Mouse (Mus musculus) kidney, embryonic 16.5 days (tissue): Measurements from ENCODE around the gene Scfd2. TPM values are rescaled to one million over a fixed set of nuclear protein-coding genes. Genes with fewer than 3 reads are reported as not detected.

Experiments used
- ATAC-seq: fragments of 200-750 bp; cut with Nextera tagmentation; 2 replicates; pipeline ENCODE4 v1.8.0; 2017; ENCODE audit warnings: moderate TSS enrichment; ENCODE audit not compliant: low FRiP score, low TSS enrichment
- H3K27ac ChIP-seq: fragments of 300-500 bp; sonication (generic); 2 replicates; pipeline ENCODE4 v1.5.1; 2014; ENCODE audit warnings: low read length
- H3K27me3 ChIP-seq: fragments of 300-500 bp; sonication (generic); 2 replicates; pipeline ENCODE4 v1.6.1; 2014; ENCODE audit warnings: low read length, control low read depth, mixed read lengths; ENCODE audit not compliant: insufficient read depth
- H3K36me3 ChIP-seq: fragments of 300-500 bp; sonication (generic); 2 replicates; pipeline ENCODE4 v1.6.1; 2014; ENCODE audit warnings: low read length, control low read depth, mixed read lengths; ENCODE audit not compliant: insufficient read depth
- H3K4me1 ChIP-seq: fragments of 300-500 bp; sonication (generic); 2 replicates; pipeline ENCODE4 v1.6.1; 2014; ENCODE audit warnings: low read length, control low read depth, mixed read lengths; ENCODE audit not compliant: insufficient read depth
- H3K4me2 ChIP-seq: fragments of 300-500 bp; sonication (generic); replicated peaks from 2 replicates; pipeline ENCODE4 v1.6.1; 2014; ENCODE audit warnings: low read depth, low read length
- H3K4me3 ChIP-seq: fragments of 300-500 bp; sonication (generic); 2 replicates; pipeline ENCODE4 v1.5.1; 2014; ENCODE audit warnings: mild to moderate bottlenecking, low read length
- H3K9ac ChIP-seq: fragments of 300-500 bp; sonication (generic); replicated peaks from 2 replicates; pipeline ENCODE4 v1.6.1; 2014; ENCODE audit warnings: low read length
- H3K9me3 ChIP-seq: fragments of 300-500 bp; sonication (generic); 2 replicates; pipeline ENCODE4 v1.6.1; 2016; ENCODE audit warnings: low read length, control low read depth
- WGBS: fragments of 180-500 bp; shearing (Covaris S2); extraction: QIAGEN DNeasy Blood & Tissue Kit; methylation state at CpG from one replicate; pipeline ENCODE4 v1.1.7; 2014; 5-methylcytosine and 5-hydroxymethylcytosine counted together
- polyA plus RNA-seq: library from polyadenylated mRNA; unstranded; fragments of >200 nt; fragmentation: Nextera tagmentation; extraction: Ambion mirVana; gene quantifications from 2 replicates; pipeline ENCODE4 v1.2.1, GENCODE M21; 2015

Gene Scfd2
- polyA plus RNA-seq, 1 experiment from 2014 or later, result 17.9 TPM

- no peak overlapping the region for H3K4me3 ChIP-seq
- no peak overlapping the region for H3K9ac ChIP-seq
- H3K27ac ChIP-seq, result no peak overlapping the region
- no peak for ATAC-seq
- peaks cover 18% of the 10 kb centered on the region for H3K4me1 ChIP-seq
- no peaks in the 10 kb centered on the region for H3K36me3 ChIP-seq
- 86% methylated on average over 5 of the region's 5 CpGs for WGBS
- H3K9me3 ChIP-seq, result no peaks in the 10 kb centered on the region
- no peak overlapping the region for H3K4me2 ChIP-seq
- H3K27me3 ChIP-seq, result no peaks in the 10 kb centered on the region
Measured at GRCm38 (mm10) chr5:74190911-74191310, 340.6 kb downstream of the Scfd2 start.

GRCm38 (mm10) chr5:74190161-74190491 is 341.4 kb downstream of the Scfd2 start:
- no peak overlapping the region for H3K27ac ChIP-seq
- peaks cover 18% of the 10 kb centered on the region for H3K4me1 ChIP-seq
- no peaks in the 10 kb centered on the region for H3K9me3 ChIP-seq
- no peak overlapping the region for H3K4me3 ChIP-seq
- no peak for ATAC-seq
- H3K9ac ChIP-seq, result no peak overlapping the region
- H3K36me3 ChIP-seq, result no peaks in the 10 kb centered on the region
- H3K27me3 ChIP-seq, result no peaks in the 10 kb centered on the region
- 48% methylated on average over 9 of the region's 9 CpGs for WGBS
- no peak overlapping the region for H3K4me2 ChIP-seq

GRCm38 (mm10) chr5:74189484-74190160 is 341.9 kb downstream of the Scfd2 start:
- WGBS, result 61% methylated on average over 9 of the region's 9 CpGs
- Histone ChIP-seq H3K4me2 (no peak overlapping the region), H3K27ac (no peak overlapping the region), H3K27me3 (no peaks in the 10 kb centered on the region), H3K9ac (no peak overlapping the region), H3K9me3 (no peaks in the 10 kb centered on the region), H3K36me3 (no peaks in the 10 kb centered on the region), H3K4me3 (no peak overlapping the region), H3K4me1 (peaks cover 16% of the 10 kb centered on the region)
- ATAC-seq, result no peak

GRCm38 (mm10) chr5:74188886-74189285 is 342.7 kb downstream of the Scfd2 start:
- Histone ChIP-seq H3K9me3 (no peaks in the 10 kb centered on the region), H3K4me3 (no peak overlapping the region), H3K4me2 (no peak overlapping the region), H3K27ac (no peak overlapping the region), H3K27me3 (no peaks in the 10 kb centered on the region), H3K4me1 (peaks cover 9% of the 10 kb centered on the region), H3K9ac (no peak overlapping the region), H3K36me3 (no peaks in the 10 kb centered on the region)
- 78% methylated on average over 8 of the region's 8 CpGs for WGBS
- no peak for ATAC-seq

GRCm38 (mm10) chr5:74188076-74188475 is 343.5 kb downstream of the Scfd2 start:
- 0 out of 2 replicates have a peak, but pooled peaks cover 2% of the 10 kb centered on the region for H3K4me1 ChIP-seq
- no peak overlapping the region for H3K9ac ChIP-seq
- no peak overlapping the region for H3K27ac ChIP-seq
- no peaks in the 10 kb centered on the region for H3K9me3 ChIP-seq
- no peaks in the 10 kb centered on the region for H3K36me3 ChIP-seq
- no peak overlapping the region for H3K4me3 ChIP-seq
- no peak for ATAC-seq
- no peak overlapping the region for H3K4me2 ChIP-seq
- H3K27me3 ChIP-seq, result no peaks in the 10 kb centered on the region
- WGBS, result 87% methylated on average over 12 of the region's 12 CpGs

- no peaks in the 10 kb centered on the region for H3K36me3 ChIP-seq
- H3K9ac ChIP-seq, result no peak overlapping the region
- H3K4me3 ChIP-seq, result no peak overlapping the region
- H3K27ac ChIP-seq, result no peak overlapping the region
- 68% methylated on average over 9 of the region's 9 CpGs for WGBS
- H3K9me3 ChIP-seq, result no peaks in the 10 kb centered on the region
- ATAC-seq, result 0 out of 2 replicates have a peak, but pooled peaks have one; percentile 15
- no peak overlapping the region for H3K4me2 ChIP-seq
- H3K27me3 ChIP-seq, result no peaks in the 10 kb centered on the region
- 0 out of 2 replicates have a peak, but pooled peaks cover 2% of the 10 kb centered on the region for H3K4me1 ChIP-seq
Measured at GRCm38 (mm10) chr5:74184607-74185006, 347.0 kb downstream of the Scfd2 start.

- WGBS, result 64% methylated on average over 10 of the region's 10 CpGs
- Histone ChIP-seq H3K4me1 (no peaks in the 10 kb centered on the region), H3K4me3 (no peak overlapping the region), H3K9me3 (no peaks in the 10 kb centered on the region), H3K4me2 (no peak overlapping the region), H3K36me3 (no peaks in the 10 kb centered on the region), H3K9ac (no peak overlapping the region), H3K27ac (no peak overlapping the region), H3K27me3 (no peaks in the 10 kb centered on the region)
- no peak for ATAC-seq
Measured at GRCm38 (mm10) chr5:74183118-74183517, 348.4 kb downstream of the Scfd2 start.

GRCm38 (mm10) chr5:74180216-74180615 is 351.3 kb downstream of the Scfd2 start:
- WGBS, result 28% methylated on average over 10 of the region's 10 CpGs
- no peak for ATAC-seq
- no peak overlapping the region for H3K4me3 ChIP-seq

GRCm38 (mm10) chr5:74175526-74176270 is 355.9 kb downstream of the Scfd2 start:
- no peak overlapping the region for H3K9ac ChIP-seq
- ATAC-seq, result no peak
- H3K4me1 ChIP-seq, result peaks cover 29% of the 10 kb centered on the region
- no peaks in the 10 kb centered on the region for H3K36me3 ChIP-seq
- H3K9me3 ChIP-seq, result no peaks in the 10 kb centered on the region
- H3K4me2 ChIP-seq, result no peak overlapping the region
- no peak overlapping the region for H3K4me3 ChIP-seq
- H3K27me3 ChIP-seq, result no peaks in the 10 kb centered on the region
- 49% methylated on average over 14 of the region's 14 CpGs for WGBS
- H3K27ac ChIP-seq, result peak overlapping the region; percentile 42; the same call in 1 of the 2 replicates

More at GRCm38 (mm10) chr5:74180216-74180615, 351.3 kb downstream of the Scfd2 start:
- no peak overlapping the region for H3K9ac ChIP-seq
- H3K9me3 ChIP-seq, result no peaks in the 10 kb centered on the region
- no peaks in the 10 kb centered on the region for H3K27me3 ChIP-seq
- no peaks in the 10 kb centered on the region for H3K36me3 ChIP-seq
- no peak overlapping the region for H3K4me2 ChIP-seq
- no peak overlapping the region for H3K27ac ChIP-seq
- H3K4me1 ChIP-seq, result peaks cover 10% of the 10 kb centered on the region; the same call in 1 of the 2 replicates
